Mouse (Mus musculus): ENCODE results near the gene Zfp821.

Gene Zfp821

DNA sequence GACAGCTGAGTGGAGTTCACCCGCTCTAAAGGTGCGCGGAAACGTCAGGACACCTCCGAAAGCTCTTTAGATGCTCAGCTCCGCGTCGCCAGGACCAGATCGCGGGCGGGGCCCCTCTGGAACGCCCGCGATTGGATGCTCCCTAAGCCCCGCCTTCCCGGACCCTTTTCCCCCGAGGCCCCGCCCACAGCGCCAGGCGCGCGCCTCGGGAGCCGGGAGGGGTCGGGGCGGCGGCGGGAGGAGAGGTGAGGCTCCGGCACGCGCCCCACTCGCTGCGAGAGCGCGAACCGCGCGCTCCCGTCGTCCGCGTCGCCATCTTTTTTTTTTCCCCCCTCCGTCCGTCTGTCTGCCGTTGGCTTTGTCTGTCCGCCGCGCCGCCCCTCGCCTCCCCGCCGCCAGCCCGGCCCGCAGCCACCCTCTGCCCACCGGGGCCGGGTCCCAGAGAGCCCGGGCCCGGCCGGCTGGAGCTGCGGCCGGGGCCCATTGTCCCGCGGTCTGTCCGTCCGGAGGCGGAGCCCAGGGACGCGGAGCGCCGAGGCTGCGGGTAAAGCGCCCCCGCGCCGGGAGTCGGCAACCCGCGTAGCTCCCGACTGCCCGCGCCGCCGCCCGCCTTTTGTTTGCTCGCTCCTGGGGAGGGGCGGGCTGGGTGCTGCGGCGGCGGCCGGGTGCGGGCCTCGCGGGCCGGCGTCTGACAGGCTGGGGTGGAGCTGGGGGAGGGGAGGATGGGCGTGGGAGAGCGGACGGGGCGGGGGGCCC is at the start of gene Zfp821:
Zfp821 (plus strand) TSS at position 227 of the 756 bp plus-strand sequence.
- DNase-seq, result peak; percentile 94

DNA sequence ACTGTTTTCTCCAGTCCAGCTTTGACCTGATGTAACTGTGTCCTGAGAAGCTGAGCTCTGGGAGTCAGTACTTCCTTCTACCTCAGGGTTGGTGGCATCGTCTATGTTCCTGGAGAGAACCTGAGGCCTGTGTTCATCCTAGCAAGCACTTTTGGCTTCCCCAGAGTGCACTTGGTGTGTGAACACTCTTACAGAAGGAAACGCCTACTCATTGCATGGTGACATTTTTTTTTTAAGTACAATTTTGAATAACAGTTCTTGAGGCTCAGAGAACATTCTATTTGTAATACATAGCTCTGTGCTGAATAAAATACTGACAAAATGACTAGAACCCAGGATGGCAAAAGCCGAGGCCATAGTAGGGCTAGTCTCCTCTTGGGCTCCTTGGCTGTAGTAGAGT is 48.5 kb upstream of the Zfp821 start:
- no peak for DNase-seq

DNA sequence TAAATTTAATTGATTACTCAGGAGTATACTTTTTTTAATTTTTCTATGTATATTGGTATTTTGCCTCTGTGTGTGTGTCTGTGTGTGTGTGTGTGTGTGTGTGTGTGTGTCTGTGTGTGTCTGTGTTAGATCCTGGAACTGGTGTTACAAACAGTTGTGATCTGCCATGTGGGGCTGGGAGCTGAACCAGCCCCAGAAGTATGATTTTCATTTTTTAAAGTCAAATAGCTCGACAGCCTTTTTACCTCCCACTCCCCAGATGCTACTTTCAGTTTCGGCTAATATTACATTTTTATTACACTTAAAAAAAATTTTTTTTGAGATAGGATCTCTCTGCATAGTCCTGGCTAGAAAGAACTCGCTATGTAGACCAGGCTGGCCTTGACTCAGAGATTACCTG is 43.0 kb upstream of the Zfp821 start:
- no peak for DNase-seq

DNA sequence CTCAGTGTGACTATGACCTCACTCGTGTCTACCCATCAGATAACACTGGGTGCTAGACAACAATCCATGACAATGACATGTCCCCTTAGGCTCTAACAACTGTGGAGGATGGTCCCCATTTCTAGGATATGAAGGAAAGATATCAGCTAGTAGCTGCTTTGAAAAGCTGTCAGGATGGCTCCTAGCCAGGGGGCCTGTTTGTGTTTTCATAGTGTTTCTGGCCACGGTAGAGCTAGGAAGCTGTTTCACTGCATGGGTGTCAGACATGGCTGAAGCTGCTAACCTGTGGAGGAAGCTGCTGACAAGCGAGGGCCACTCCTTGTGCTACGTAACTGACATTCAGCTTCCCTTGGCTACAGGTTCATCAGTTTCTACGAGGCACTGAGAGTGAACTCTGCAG is 38.7 kb upstream of the Zfp821 start:
- no peak for DNase-seq

DNA sequence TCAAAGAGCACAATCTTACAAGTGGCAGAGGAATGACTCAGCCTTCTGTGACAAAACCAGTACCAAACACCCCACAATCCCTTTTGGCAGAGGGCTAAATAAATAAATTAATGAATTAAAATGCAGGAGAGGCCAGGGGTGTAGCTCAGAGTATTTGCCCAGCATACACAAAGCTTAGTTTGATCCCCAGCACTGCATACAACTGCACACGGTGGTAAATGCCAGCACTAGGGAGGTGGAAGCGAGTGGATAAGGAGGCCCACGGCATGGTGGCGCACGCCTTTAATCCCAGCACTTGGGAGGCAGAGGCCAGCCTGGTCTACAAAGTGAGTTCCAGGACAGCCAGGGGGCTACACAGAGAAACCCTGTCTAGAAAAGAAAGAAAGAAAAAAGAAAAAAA is 32.7 kb upstream of the Zfp821 start:
- DNase-seq, result no peak

DNA sequence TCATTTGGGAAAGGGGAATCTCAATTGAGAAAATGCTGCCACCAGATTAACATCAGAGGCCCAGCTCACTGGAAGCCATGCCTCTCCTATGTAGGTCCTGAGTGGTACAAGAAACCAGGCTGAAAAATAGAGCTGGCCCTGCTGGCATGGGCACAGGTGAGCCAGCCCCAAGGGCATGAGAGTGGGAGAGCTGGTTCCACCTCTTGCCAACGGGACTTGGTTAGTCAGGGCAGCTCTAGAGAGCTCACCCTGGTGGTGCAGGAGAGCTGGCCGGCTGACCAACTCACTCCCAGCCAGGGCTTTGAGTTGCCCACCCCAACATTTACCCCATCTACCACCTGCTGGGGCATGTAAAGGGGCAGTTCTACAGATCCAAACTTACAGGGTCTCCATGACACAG is 31.8 kb upstream of the Zfp821 start:
- no peak for DNase-seq

DNA sequence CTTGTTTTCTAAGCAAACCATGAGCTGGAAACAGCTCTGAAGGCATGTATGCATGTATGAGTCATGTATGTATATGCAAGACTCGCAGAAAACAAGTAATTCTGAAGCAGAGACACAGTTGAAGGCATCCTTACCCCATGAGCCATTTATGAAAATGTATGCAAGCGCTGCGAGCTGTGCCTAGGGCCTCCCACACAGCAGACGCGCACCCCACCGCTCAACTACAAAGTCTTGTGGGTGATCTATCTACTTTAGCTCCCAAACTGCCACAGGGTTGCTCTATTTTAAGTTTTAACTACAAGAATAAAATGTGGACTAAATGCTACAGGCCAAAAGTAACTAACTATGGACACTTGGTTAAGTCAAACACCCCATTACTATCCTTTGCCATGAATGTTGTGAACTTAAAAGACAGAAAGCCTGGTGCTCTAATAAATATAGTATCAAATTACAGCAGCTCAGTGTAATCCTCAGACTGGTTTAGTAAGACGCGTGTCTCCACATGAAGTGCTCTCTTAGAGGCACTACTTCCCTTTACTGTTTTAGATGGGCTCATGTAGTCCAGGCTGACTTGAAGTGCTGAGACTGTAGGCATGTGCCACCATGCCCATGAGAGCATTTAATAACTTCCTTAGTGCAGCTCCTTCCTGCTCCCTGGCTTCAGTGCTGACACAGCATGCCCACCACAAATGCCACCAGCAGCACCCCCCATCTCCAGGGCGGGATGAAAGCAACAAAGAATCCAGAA is 29.3 kb upstream of the Zfp821 start:
- DNase-seq, result no peak

DNA sequence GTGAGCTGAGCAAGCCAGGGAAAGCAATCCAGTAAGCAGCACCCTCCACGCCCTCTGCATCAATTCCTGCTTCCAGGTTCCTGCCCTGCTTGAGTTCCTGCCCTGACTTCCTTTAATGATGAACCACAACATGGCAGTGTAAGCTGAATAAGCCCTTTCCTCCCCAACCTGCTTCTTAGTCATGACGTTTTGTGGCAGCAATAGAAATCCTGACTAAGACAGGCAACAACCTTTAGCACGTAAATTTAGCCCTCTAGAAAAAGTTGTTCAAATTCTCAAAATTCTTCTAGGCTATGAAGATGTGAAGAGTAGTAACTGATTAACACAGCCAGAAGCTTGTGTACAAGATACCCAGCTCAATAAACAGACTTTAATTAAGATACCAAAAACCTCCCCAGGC is 23.8 kb upstream of the Zfp821 start:
- DNase-seq, result no peak

DNA sequence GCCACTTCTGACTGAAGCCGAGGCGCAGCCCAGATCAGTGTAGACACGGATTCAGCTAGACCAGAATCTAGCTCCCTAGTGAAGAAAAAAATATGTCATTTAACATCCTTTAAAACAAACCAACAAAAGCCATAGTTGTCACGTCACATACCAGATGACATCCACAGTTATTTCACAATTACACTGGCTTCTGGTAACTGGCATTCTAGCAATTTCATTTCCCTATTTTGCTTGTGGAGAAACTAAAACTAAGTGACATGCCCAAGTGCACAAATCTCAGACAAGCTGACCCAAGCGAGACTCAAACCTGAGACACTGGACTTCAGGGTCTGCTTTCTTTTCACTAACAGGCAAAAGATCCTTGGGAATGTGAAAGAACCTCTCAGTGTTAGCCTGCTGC is 23.2 kb upstream of the Zfp821 start:
- no peak for DNase-seq

DNA sequence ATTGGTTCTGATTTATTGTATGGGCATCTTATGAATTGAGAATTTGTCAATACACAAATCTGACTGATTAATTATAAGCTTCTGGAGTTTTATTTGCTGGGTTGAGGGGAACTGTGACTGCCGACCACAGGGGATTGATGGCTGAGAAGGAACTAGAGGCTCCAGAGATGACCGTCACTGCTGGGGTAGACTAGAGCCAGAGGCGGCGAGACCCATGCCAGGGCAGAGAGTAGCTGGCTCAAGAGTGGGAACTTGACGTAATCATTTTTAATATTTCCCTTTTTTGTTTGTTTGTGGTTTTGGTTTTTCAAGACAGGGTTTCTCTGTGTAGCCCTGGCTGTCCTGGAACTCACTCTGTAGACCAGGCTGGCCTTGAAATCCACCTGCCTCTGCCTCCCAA is 18.1 kb upstream of the Zfp821 start:
- DNase-seq, result no peak

DNA sequence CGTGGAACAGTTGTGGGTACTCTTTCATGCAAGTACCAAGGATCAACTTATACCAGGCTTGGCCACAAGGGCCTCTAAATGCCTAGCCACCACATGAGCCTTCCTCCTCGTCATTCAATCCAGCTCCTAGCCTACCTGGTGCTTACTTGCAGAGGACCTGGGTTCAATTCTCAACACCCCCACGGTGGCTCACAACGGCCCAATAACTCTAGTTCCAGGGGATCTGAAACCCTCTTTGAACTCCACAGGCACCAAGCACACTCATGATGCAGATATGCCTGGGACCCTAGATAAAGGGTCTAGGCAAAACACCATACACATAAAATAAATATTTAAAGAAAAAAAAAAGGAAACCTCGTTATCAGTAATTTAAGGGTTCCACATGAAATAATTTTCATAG is 13.6 kb upstream of the Zfp821 start:
- no peak for DNase-seq

DNA sequence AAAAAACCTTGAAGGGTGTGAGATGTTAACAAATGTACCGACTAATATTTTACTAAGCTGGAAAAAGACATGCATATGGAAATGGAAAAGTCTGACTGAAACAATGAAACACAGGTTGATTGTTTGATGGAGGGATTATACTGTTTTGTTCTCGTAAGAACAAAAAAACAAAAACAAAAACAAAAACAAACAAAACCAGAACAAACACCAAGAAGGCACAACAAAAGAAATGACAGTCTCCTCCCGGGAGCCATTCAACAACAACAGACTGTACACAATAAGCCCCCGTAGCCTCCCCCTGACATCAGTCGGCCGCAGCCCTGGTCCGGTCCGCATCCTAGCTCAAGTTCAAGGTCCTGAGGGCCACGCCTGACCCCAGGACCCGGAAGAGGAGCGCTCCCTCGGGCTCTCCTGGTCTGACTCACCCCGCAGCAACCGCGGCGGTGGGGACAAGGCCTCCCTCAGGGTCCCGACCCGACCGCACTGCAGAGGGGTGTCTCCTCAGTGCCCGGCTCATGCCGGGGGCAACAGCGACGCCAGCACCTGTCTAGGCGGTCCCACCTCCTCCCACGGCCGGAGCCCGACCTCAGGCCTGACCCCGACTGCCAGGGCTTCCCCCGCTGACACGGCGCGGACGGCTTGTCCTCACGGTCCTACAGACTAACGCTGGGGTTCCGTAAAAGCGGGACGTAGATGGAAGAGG is 12.8 kb upstream of the Zfp821 start:
- DNase-seq, result no peak

DNA sequence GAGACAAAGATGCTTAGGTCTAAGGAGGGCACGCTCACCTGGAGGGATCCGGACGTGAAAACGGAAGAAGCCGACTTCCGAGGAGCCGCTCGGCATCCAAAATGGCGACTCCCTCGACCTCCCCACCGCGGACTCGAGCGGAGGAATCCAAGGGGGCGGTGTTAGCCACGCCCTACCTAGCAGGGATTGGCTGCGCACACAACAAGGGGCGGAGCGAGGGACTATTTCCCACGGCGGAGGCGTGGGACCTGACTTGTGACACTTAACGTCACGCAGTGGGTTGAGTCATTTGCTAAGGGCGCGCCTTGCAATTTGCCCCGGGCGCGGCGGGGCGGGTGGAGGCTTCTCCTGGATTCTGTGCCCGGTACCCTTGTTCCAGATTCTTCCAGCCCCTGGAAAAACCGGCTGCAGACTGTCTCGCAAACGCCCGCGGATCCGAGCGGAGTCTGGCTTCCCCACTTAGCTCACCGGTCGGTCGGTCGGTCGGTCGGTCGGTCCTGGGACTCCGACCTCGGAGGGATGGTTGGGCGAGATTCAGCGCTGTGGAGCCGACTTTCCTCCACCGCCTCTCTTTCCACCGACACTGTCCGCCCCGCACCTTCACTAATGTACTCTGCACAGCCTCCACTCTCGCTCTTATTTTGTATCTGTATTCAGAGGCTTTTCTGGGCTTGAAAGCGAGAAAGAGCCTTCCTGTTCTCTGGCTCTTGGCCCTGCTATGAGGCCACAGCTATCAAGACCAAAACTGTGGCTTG is 12.0 kb upstream of the Zfp821 start, which contains the start of gene Ist1:
Ist1 (minus strand) TSS at position 115 of the 755 bp plus-strand sequence.
- DNase-seq, result peak; percentile 99

DNA sequence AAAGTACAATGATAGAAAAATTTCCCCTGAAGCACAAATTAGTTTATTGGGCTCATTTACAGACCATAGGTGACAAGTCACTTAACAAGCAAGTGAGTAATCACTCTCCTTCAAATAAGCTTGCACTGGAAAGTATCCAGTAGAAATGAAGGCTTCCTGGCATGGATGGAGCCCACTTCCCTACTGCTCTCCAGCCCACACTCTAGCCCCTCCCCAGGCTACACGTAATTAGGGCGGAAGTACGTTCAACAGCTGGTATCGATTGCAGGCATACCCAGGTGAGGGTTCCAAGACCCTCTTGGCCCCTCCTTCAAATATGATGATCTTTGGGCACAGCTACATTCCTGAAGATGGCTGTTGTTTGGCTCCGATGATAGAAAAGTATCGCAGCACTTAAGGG is 11.2 kb upstream of the Zfp821 start:
- DNase-seq, result no peak

DNA sequence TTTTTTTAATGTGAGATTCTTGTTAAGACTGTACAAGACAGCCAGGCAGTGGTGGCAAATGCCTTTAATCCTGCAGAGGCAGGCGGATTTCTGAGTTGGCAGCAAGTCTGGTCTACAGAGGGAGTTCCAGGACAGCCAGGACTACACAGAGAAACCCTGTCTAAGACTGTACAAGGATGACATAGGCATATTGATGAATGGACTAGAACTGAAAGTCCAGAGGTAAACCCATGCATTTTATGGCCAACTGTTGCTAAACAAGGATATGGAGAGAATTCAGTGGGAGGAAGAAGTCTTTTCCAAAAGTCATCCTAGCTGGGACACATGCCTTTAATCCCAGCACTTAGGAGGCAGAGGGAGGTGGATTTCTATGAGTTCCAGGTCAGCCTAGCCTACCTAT is 7.6 kb upstream of the Zfp821 start:
- DNase-seq, result no peak

DNA sequence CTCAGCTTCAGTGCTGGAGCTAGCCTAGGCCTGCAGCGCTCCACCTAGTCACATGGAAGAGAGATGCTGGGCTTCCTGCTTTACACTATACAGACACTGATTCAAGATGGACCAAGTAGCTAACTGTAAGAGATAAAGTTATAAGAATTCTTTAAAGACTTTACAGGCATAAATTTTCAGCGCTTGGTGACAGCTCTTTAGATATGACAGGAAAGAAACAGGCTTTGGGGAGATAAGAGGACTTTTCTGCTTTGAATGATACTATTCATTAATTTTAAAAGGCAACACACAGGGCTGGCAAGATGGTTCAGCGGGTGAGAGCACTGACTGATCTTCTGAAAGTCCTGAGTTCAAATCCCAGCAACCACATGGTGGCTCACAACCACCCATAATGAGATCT is 6.9 kb upstream of the Zfp821 start:
- no peak for DNase-seq

DNA sequence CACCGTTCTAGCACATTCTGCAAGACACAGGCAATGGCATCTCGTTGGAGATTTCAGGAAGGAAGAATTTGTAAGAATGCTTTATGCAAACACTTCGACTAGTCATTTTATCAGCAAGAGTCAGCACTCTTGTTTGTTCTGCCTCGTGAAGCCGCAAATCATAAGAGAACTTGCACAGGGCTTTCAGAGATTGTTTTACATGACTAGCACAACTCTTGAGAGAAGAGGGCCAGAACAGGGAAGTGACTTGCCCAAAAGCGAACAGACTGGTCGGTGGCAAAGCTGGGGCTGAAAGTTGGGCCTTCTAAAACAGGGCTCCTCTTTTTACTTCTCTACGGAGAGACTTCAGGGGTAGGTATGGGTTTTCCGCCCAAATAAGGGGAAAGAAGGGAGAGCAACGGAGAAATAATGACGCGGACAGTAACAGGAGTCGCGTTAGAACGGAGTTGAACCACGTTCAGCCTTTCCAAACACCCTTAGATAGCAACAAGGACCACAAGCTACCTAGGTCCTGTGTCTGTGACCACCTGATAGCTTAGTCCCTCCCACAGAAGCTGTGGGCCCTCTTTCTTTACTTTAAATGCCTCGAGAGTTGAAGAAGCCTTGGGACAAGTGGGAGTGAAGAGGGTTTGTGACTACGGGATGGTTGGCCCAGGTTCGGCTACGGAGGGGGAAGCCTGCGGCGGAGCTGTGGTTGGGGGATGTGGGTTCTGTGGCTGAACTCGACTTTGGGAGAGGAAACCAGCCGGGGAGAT is 604 bp upstream of the Zfp821 start:
- DNase-seq, result peak; percentile 9

DNA sequence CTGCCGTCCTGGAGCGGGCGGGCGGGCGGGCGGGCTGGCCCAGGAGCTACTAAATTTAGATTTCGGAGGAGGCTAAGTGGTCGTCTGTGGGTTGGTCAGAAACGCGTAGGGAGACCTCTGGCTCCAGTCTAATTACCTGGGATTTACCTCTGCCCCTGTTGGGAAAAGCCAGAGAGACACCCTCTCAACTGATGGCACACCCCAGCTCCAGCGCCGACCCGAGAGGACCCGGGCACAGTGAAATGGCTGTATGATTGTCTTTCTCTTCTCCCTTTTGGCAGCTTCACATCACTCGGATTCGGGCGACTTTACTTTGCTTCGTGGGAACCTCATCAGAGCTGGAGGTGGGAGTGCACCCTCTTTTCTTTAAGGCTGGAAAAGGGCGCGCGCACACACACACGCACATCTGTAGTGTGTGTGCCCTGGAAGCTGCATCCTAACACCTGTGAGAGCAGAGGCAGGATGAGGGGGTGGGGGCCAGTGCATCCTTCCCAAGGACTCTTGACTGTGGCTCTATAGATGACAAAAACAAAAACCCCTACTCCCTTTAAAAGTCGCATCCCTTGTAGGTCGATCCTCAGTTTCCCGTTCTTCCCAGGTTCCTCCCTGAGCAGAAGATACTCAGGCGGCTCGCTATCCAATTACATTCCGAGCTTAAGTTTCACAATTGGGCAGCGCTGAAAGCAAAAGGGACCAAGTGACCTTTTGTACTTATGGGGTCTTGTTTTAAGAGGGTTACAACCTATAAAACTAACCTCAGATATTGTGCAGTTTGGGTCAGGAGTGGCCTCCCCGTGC is 929 bp downstream of the Zfp821 start:
- peak; percentile 7 for DNase-seq

DNA sequence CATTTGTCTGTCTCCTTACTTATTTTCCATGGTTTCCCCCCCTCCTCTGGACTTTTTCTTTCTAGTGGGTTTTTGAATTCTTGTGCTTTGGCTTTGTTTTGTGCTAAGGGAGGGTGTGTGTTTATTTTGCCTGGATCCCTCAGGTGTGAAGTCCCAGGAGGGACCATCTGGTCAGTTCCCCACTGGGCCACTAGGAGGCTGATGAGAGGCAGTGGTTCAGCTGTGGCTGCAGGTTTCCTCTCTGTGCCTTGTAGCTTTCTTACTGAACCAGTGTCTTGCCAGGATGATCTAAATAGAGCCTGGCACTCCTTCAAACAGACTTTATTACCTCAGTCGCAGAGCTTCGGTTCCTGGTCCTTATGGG is 1.5 kb downstream of the Zfp821 start:
- DNase-seq, result peak; percentile 86

DNA sequence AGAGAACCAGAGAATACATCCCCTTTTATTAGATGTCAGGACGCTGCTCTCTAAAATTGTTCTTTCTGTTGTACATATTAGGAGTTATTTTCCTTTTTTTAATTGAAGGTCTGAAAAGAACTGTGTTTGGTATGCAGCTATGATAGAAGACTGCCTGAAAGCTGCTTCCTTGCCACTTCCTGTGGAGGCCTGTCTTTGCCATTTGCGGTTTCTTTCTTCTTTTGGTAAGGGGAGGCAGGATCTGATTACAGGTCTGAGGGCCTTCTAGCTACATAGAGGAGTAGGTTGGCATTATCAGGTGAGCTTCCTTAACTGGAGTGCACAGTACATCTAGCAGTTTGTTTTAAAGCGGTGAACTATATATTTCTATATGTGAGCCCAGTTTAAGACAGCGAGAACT is 2.6 kb downstream of the Zfp821 start:
- DNase-seq, result no peak

DNA sequence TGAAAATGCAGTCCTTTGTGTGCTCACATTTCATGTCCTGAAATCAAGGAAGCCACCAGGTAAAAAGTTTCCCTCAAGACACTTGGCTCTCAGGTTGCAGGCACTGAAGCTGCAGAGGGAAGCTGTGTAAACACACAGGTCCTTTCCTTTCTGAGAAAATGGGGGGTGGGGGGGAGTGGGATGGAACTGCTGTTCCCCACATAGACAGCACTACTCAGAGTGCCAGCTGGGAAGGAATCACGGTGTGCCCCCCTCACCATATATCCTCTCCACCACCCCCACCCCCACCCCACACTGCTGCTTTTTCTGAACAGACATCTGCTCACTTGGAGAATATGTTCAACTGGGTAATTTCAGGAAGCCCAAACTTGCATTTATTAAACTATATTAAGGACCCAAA is 7.2 kb downstream of the Zfp821 start:
- no peak for DNase-seq

DNA sequence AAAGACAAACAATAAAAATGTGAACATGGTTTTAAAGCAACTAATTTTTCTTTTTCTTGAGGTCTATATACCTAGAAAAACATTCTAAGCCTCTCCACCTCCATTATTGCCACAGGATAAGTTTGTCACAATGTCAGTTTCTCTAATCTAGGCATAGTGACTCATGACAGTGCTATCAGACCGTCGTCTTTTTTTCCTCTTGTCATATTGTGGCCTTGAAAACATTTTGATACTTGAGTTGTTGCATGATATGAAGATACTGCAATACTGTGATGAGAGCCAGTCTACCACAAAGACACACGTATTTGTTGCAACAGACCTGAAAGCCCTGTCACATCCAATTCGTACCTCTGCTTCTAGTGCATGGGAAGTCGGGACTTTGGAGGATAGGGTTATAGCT is 9.6 kb downstream of the Zfp821 start:
- DNase-seq, result no peak

All from lung, postnatal 14 days (tissue).